Mouse (Mus musculus): ENCODE results near the gene Zc3hav1.
"Not testable (repeated sequence)": the region's sequence is repeated elsewhere in the genome, so short reads cannot be mapped to it uniquely, and the experiment has no call there.

Gene Zc3hav1

DNA sequence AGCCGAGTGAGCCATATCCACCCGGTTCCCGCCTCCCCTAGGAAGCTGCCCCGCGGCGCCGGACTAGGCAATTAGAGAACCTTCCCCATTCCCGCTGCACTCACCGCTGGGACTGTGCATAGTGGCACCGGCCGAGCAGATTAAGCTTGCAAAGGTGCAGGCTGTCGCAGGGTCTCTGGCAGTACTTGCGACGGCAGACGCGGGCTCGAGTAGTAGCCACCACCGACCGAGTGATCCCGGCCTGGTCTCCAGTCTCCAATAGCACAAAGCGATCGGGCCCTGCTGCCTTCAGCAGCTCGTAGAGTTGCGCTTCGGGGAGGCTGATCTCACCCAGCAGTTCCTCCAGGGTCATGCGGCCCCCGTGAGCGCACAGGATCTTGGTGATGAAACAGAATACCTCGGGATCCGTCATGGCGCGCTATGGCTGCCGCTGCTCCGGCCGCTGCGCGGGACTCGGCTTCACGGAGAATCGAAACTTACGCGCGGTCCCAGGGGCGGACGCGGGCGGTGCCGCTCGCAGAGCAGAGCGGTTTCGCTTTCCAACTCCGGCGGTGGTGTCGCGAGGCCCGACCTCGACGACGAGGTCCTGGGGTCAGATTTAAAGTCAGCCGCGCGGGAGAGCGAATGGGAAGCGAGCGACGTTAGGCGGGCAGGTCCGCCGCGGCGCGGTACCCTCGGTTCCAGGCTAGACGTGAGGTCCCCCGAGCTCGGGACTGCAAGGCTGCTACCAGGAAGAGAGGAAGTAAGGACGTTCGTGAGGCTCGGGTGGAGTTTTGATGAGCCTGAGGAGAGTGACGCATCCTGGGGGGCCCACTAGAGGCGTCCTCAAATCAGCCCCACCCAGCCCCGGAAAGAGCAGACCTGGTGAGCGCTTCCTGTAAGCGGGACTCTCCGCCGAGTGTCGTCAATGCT, at the start of gene Zc3hav1:
Zc3hav1 (minus strand) TSS at position 793 of the 912 bp plus-strand sequence.
- DNase-seq (ENCODE audit: low spot score): peak; percentile 6

DNA sequence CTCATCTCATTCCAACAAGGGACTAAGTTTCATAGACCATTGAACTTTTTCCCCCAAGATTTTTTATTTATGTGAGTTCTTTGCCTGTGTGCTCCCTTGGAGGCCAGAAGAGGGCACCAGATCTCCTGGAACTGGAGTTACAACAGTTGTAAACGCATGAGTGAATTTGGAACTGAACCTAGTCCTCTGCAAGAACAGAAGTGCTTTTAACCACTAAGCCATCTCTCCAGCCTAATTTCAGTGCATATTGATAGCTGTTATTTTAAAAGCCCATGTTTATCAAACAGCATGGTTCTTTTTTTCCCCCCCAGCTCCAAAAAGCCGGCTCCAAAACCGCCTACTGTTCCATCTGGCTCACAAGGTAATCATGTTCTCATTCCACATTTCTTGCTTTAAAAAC, 35.3 kb upstream of the Zc3hav1 start:
- DNase-seq (ENCODE audit: low spot score): peak; percentile 18

DNA sequence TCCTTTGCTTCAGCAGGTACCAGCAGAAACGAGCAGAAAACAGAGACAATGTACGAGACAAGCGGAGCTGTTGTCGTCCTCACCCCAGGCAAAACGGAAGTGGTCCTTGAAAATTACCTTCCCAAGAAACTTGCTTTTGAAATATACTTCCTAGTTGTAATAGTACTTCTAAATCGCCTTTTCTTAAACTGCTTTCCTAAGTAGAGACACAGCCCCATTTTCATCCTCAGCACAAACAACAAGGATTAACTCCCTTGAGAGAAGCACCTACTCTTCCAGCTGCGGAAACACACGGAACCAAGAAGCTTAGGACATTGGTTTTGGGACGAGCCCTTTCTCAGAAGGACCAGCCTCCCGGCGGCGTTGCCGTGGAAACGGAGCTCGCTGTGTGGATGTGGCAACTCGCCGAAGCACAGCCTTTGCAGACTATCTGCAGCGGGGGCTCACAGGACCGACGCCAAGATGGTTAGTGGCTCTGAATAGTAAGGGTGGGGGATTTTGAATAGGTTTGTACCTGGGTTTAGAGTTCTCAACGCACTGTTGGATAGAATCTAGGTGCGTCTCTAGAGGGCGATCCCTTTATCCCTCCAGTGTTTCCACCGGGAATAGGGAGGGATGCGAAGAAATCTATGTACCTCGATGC, 26.8 kb upstream of the Zc3hav1 start, which contains the start of gene Ttc26:
Ttc26 (plus strand) TSS at position 341 of the 643 bp plus-strand sequence.
- DNase-seq (ENCODE audit: low spot score): peak; percentile 63

DNA sequence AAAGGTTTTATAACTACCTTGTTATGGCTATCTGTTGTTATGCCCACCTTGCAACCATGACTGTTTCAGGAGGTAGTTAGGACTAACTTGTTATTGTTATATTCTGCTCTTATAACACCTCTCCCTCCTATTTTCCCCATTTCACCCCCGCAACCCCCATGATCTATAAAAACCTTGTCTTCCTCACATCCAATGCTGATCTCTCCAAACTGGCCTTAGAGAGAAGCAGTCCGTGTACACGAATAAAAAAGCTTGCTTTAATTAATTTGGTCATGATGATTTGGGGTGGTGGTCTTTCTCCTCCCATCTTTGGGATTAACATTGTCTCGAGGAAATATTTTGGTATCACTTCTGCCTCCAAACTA, 26.3 kb upstream of the Zc3hav1 start:
- no peak for DNase-seq (ENCODE audit: low spot score)

DNA sequence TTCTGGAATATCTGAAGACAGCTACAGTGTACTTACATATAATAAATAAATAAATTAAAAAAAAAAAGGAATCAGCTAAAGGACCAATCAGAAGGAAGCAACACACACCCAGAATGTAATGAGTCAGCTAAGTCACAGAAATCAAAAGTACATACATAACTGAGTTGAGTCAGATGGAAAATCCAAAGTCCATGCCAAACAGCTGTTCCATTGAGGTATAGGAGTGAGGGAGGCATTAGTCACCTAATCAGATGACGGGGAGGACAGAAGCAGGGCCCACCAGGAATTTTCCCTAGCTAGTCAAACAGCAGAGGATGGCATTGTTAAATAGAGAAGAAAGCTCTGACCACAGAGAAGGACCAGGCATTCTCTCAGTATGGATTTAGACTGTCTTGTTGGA, 19.9 kb upstream of the Zc3hav1 start:
- DNase-seq (ENCODE audit: low spot score): no peak

DNA sequence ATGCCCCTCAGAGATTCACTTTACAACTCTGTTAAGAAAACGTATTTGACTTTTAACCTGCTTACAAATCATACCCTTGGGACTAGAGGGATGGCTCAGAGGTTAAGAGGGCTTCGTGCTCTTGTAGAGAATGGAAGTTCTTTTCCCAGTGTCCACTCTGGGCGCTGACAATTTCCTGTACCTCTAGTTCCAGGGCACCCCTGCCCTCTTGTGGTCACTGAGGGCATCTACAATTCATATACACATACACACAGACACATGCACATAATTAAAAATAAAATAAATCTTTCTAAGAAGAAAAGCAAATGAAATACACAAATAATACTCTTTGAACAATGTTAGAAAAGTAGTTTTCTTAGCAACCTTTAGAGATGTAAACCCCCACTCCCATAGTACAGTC, 15.5 kb upstream of the Zc3hav1 start:
- no peak for DNase-seq (ENCODE audit: low spot score)

DNA sequence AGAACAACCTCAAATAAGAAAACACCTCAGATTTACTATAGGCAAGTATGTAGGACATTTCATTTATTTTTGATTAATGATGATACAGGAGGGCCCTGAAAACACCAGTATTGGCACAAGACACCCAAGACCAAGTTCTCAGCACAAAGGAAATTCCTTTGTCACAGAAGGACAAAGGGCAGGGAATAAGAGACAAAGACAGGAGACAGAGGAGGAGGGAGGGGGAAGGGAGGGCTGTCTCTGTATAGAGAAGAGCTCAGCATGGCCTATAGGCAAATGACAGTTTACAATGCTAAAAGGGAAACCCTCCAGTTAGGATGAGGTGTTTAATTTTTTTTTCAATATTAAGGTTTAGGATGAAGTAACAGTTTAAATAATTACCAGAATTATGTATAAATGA, 9.7 kb upstream of the Zc3hav1 start:
- no peak for DNase-seq (ENCODE audit: low spot score)

DNA sequence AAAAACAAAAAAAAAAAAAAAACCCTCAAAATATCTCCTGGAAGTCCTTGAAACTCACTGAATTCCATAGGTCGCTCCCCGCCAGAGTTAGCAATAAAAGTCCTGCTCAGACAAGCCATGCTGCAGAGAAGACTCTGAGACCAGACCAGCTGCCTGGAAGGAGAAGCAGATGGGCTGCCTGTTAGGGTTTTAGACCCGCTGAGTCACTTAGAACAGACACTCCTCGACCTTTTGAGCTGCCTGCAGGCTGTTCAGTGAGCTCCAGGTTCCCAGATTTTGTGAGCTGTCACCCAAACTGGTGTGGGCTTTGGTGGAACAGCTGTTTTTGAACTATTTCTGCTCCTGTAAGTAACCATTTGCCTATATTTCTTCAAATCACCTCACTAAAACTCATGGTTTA, 9.0 kb upstream of the Zc3hav1 start:
- no peak for DNase-seq (ENCODE audit: low spot score)

DNA sequence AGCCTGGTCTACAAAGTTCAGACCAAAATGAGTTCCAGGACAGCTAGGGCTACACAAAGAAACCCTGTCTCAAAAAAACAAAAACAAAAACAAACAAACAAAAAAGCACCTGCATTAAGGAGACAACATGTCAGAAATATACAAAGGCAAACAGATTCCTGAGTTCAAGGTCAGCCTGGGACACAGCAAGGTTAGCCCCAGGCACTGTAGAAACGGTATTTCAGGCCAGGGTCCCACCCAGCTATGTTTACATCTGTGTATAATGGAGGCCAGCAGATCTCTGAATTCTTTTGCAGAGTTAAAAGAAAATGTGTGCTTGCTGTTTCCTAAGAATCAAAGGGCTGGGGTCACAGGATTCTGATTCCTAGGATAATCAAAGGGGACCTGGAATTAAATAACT, 7.5 kb upstream of the Zc3hav1 start:
- no peak for DNase-seq (ENCODE audit: low spot score)

DNA sequence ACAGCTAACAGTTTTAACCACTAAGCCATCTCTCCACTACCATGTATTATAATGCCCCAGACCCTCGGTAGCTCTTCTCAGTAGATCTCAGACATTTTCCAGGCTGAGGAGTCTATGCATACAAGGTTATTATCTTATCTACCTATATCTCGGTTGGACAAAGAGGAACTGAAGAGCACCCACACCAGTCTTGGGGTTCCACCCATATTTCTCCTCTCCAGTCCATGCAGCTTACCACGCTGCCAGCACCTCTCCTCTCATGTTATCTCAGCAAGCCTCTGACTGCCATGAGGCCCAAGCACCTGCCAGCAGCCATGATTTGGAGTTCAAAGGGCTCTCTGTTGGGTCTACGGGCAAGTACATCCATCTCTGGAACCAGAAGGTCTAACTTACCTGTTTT, 6.7 kb upstream of the Zc3hav1 start:
- DNase-seq (ENCODE audit: low spot score): no peak

DNA sequence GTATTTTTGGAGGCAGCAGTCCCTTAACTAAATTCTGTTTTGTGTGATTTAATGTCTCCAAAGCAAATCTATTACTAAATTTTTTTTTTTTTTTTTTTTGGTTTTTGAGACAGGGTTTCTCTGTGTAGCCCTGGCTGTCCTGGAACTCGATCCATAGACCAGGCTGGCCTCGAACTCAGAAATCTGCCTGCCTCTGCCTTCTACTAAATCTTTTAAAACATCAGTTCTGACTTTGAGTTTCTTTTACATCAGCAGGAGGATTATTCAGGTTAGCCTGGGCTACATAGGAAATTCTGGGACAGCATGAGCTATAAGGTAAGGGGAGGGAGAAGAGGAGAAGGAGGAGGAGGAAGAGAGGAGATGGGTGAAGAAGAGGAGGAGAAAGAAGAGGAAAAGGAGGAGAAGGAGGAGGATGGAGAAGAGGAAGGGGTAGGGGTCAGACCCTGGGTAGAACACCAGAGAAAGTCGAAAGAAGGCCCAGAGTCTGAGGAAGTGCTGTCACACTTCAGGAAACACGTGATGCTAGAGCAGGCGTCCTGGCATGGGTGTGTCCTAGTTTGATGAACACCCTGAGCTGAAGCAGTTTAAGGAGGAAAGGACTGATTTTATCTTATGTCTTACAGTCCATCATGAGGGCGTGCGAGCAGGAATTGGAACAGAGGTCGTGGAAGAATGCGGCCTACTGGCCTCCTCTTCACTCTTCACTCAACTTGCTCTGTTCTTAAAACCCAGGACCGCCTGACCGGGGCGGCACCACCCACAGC, 5.5 kb upstream of the Zc3hav1 start:
- DNase-seq (ENCODE audit: low spot score): no peak

DNA sequence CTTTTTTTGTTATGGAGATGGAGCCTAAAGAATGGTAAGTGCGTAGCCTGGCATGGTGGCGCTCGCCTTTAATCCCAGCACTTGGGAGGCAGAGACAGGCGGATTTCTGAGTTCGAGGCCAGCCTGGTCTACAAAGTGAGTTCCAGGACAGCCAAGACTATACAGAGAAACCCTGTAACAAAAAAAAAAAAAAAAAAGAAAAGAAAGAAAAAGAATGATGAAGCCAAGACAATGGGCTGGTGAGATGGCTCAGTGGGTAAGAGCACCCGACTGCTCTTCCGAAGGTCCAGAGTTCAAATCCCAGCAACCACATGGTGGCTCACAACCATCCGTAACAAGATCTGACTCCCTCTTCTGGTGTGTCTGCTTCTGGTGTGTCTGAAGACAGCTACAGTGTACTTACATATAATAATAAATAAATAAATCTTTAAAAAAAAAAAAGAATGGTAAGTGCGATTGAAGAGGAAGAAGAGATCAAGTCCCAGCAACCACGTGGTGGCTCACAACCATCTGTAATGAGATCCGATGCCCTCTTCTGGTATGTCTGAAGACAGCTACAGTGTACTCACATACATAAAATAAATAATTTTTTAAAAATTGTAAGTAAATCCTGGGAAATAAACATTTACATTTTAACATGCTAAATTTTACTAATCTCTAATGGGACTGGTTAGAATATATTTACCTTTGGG, 4.8 kb upstream of the Zc3hav1 start:
- not testable (repeated sequence) for DNase-seq (ENCODE audit: low spot score)

DNA sequence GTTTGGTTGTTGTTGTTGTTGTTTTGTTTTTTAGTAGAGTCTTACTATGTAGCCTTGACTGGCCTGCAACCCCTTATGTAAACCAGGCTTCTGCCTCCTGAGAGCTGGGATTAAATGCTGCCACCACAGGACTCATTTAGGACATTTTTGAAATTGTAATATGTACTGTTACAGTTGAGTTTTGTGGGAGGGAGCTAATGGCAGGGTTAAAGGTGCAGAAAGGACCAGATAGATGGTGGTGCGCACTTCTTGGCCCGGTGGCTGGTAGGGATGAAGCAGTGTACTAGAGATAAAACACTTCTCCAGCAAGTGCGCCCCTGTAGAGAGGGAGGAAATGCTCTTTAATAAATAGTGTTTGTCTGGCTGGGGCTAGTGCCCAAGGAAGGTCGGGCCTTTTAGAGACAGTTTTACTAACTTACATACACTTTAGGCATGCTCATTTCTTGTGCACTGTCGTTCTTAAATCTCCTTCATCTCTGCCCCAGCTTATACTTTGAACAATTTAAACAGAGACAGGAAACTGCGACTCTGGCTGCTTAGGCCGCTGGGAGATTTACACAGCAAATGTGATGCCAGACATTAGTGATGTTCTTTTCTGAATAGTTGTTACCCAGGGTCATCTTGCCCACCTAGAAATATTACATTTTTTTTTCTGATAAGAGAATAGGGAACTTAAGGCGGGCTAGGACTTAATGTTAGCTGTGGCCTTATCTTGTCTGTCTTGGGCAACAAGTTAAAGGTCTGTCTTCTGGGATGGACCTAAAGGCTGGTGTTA, 4.0 kb upstream of the Zc3hav1 start:
- no peak for DNase-seq (ENCODE audit: low spot score)

DNA sequence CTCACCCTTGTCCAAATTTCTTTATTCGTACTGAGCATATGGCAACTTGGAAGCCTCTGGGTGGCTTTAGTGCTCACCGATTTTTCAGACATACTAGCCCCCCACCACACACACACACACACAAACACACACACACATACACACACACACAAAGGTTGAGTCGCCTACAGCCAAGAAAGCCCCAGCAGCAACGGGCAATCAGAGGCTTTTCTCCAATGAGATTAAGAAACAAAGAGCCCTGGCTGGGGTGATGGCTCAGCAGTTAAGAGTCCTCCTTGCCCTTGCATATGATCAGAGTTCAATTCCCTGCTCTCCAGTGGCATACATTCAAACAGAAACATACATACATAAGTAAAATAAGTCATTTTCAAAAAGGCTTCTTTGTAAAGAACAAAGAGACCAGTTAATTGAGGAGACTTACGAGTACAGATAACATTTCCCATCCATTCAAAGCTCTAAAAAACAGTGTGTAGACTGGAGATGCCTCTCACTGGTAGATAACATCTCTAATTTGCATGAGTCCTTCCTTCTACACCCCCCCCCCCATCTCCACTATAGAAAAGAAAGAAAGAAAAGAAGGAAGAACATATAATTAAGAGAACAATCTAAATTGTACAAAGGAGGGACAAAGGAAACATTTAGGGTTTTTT, 3.3 kb upstream of the Zc3hav1 start:
- no peak for DNase-seq (ENCODE audit: low spot score)

DNA sequence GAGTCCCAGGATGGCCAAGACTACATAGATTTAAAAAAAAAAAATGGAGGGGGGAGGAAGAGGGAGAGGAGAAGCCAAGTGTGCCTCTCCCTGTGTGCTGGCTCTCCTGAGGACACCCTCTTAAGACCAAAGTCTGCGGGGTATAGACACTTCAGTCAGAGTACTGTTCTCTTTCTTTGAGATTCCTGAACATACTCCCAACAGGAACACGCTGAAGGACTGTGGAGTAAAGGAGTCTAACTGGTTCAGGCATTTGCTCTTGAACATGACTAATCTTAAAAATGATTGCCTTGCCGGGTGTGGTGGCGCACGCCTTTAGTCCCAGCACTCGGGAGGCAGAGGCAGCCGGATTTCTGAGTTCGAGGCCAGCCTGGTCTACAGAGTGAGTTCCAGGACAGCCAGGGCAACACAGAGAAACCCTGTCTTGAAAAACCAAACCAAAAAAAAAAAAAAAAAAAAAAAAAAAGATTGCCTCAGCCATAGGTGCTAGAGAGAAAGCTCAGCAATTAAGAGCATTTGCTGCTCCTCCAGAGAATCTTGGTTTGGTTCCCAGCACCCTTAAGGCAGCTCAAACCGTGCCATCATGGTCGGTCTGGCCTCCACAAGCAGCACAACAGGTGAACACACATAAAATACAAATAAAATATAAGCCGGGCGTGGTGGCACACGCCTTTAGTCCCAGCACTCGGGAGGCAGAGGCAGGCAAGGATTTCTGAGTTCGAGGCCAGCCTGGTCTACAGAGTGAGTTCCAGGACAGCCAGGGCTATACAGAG, 2.4 kb upstream of the Zc3hav1 start:
- DNase-seq (ENCODE audit: low spot score): not testable (repeated sequence)

DNA sequence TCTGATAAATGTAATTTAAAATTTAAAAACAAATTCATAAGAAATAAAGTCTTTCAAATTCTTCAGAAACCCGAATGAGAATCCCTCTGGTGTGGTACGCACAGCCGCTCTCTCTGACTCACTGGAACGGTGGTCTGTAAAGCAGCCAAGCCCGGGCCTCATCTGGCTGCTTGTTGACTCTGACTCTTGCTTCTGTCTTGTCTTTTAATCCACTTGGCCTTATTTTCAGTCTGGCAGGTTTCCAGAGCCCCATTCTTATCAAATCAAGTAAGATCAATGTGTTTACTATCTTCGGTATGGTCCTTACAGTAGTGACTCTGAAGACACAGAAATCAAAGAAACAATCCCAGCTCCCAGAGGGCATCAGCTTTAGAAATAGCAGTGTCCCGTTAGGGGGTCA, 1.5 kb upstream of the Zc3hav1 start:
- DNase-seq (ENCODE audit: low spot score): no peak

DNA sequence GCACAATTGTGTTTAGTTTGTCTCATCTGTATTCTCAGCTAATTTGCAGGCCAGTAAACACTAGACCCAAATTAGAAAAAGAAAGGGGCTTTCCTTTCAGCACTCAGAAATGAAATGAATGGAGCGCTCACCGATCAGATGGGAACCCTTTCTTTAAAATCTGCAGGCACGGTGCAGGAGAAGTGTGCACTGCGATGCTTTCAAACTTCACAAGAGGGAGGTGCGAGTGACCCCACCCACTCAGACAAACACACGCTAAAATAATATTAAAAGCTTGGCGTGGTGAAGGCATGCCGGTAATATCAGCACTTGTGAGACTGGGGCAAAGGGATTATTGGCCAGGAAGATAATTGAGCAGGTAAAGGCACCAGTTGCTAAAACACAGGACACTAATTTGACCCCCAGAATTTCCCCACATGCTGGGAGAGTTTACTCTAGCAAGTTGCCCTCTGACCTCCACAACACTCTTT, 986 bp upstream of the Zc3hav1 start:
- DNase-seq (ENCODE audit: low spot score): no peak

DNA sequence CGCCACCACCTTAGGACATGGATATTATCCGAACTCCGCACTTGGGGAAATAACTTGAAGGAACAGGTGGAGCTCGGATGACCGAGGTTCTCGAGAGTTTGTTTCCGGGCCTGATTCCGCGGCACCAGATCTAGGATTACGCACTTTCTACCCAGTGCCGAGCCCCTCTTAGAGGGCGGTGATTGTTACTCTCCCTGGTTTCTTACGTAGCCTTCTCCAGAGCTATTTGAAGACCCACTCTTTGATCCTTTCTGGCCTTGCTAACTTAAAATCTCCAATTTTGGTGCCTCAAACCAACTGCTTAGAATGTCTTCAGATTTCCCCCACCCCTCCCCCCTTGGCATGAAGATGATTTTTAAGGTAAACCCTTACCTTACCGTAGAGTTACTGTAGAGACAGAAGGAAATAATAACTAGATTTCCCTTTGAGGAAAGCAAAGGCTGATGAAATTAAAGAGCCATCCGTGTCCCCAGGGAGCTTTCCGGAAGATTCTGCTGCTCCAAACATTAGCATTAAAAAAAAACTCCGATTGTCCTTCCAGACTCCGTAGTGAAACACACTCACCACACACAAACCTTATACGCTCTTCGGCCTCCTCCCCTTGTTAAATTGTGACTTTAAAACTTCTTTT, 435 bp upstream of the Zc3hav1 start:
- no peak for DNase-seq (ENCODE audit: low spot score)

DNA sequence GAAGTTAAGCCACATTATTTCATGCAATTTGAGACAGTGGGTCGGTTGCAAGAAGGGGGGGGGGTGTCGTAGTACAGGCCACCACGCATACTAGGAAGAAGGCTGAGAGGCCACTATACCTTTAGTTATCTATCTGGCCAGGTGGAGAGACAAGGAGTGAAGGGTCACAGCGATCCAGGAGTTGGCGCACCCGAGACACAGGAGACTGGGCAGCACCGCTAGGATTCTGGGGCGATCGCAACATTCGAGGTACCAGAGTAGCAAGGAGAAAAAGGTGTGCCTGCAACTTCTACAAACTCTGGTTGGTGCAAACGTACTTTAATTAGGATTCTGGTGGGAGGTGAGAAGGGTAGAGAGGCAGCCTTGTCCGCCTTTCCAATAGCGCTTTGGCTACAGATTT, 1.2 kb downstream of the Zc3hav1 start:
- no peak for DNase-seq (ENCODE audit: low spot score)

Measured in left cerebral cortex, adult 11 months (tissue).